Mouse (Mus musculus) heart, postnatal 10 days (tissue): Measurements from ENCODE around the gene Gprc5d. TPM values are rescaled to one million over a fixed set of nuclear protein-coding genes. Genes with fewer than 3 reads are reported as not detected.
A peak's percentile ranks its signal among the peaks of the same experiment; 100 is the strongest.

Experiments
- DNase-seq, 2 experiments: peaks; one replicate each; pipeline ENCODE4 v3.0.0; 2021
- intact Hi-C: fragments of 180-260 bp; cut with DNase I; formaldehyde crosslinking; loops from one replicate; pipeline ENCODE4 v1.15.1; 2025
- total RNA-seq, 2 experiments: library from RNA; stranded (reverse); gene quantifications; 2 replicates each; pipeline ENCODE4 v1.2.3; 2021

Gprc5d gene
- total RNA-seq, result under 1 TPM in 1 of 2 experiments, not detected in 1; 0.25 TPM

DNA sequence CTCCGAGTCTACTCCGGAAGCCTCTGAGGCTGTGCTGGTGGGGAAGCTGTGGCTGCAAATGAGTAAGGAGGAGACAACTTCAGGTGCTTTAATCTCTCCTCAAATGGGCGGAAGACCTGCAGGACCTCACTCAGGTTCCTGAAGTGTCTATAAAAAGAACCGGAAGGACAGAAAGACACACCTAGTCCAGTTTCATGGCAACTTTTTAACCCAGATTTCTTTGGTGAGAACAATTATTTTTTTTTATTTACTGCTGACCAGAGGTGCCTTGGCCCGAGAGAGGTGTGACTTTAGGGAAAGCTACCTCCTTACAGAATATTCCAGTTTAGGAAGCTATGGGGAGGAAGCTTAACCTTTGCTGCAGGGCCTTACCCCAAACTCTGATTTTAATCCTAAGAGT lies at the start of gene Gprc5d:
TSS of gene Gprc5d (minus strand) at position 101 of the 400 bp plus-strand sequence.
- intact Hi-C loops, result no loop called here
- DNase-seq, result no peak

- intact Hi-C loops, result loop anchor here (5.0 kb wide), 1 partner anchor 211 kb away; no protein-coding TSS in a partner anchor
Measured at GRCm38 (mm10) chr6:135166712-135167111, 48.6 kb upstream of the Gprc5d start.

DNA sequence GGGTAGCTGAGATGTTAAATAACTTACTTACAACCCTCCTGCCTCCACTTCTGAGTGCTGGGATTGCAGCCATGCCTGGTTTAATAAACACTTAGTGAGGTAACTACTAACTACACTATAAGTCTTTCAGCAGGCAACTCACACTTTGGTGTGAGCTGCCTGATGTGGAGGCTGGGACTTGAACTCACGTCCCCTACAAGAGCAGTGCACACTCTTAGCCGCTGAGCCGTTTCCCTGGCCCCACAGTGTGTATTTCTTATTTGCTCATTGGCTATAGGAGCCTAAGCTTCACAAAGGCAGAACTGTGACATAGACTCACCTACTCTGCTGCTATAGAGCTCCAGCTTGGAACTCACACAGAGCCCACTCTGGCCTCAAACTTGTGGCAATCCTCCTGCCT lies 48.2 kb upstream of the Gprc5d start:
- DNase-seq, result no peak
- intact Hi-C loops, result loop anchor here (5.0 kb wide), 1 partner anchor 211 kb away; no protein-coding TSS in a partner anchor

More at GRCm38 (mm10) chr6:135166712-135167111, 48.6 kb upstream of the Gprc5d start:
- DNase-seq, result no peak

DNA sequence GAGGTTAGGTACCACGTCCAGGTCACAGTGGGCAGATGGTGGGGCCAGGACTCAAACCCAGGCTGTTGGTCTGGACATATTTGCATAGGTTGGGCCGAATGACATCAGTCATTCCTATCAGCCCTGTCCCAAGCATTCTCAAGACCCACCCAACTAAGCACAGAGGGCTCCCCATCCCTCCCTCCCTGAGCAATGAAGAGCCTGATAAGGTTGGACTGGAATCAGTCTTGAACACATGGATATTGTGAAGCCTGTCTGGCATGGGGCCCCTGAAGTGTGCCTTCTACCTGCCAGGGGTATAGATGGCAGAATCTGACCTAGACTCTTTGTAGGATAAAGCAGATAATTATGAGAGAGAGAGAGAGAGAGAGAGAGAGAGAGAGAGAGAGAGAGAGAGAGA lies 47.6 kb upstream of the Gprc5d start:
- no peak for DNase-seq
- intact Hi-C loops, result loop anchor here (5.0 kb wide), 1 partner anchor 212 kb away; no protein-coding TSS in a partner anchor

DNA sequence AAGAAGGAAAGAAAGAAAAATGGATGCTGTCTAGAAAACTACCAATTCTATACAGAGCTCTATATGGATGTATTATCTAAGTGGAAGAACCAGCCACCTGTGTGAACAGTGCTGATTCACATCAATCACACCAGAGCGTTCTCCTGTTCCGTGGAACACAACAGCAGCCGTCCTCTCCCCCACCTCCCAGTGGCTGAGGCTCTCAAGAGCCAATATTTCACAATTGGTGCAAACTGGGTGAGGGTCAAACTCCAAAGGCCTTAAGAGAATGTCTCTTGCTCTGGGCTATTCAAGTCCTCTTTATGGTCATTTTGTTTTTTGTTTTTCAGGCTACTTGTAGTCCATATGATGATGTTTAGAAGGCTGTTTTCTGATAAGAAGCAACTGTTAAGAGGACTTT lies 47.1 kb upstream of the Gprc5d start:
- intact Hi-C loops, result loop anchor here (5.0 kb wide), 1 partner anchor 212 kb away; no protein-coding TSS in a partner anchor

GRCm38 (mm10) chr6:135162861-135163260 lies 44.8 kb upstream of the Gprc5d start:
- intact Hi-C loops, result no loop called here
- DNase-seq, result no peak

More for the DNA sequence above, 47.1 kb upstream of the Gprc5d start:
- no peak for DNase-seq

GRCm38 (mm10) chr6:135162311-135162710 lies 44.2 kb upstream of the Gprc5d start:
- intact Hi-C loops, result no loop called here
- DNase-seq, result no peak

- no peak for DNase-seq
- intact Hi-C loops, result no loop called here
Measured at GRCm38 (mm10) chr6:135161356-135161755, 43.3 kb upstream of the Gprc5d start.

- intact Hi-C loops, result no loop called here
- DNase-seq, result no peak
Measured at GRCm38 (mm10) chr6:135158509-135158908, 40.4 kb upstream of the Gprc5d start.

- intact Hi-C loops, result no loop called here
- DNase-seq, result peak; percentile 44 to 53
Measured at GRCm38 (mm10) chr6:135157496-135157895, 39.4 kb upstream of the Gprc5d start.

GRCm38 (mm10) chr6:135156597-135156996 lies 38.5 kb upstream of the Gprc5d start:
- DNase-seq, result no peak
- intact Hi-C loops, result no loop called here

DNA sequence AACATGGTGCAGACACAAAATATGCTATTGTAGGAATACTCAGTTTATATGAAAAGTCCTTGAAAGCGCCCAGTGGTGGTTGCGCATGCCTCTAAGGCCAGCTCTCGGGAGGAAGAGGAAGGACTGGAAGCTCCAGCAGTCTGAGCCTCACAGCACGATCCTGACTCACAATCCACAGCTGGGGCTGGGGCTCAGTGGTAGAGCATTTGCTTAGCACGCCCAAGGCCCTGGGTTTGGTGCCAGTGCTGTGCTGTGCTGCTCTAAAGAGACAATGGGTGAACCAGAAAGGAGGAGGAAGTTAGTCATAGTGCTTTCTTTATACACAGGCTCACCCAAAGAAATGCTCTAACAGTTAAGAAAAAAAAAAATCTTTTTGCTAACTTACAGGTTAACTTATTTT lies 35.6 kb upstream of the Gprc5d start:
- intact Hi-C loops, result no loop called here
- no peak for DNase-seq

DNA sequence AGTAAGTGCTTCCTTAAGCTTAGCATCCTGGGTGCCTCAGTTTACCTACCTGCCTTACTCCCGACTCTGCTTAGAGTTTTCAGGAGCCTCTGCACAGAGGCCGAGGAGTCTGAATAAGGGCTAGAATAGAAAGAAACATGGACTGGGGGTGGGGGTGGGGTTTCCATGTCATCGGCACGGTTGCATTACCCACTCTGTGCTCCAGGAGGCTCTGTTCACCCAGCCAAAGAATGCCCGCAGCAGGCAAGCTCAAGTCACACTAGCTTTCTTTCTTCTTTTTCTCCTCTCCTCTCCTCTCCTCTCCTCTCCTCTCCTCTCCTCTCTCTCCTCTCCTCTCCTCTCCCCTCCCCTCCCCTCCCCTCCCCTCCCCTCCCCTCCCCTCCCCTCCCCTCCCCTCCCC lies 32.2 kb upstream of the Gprc5d start:
- DNase-seq, result peak in 1 of 2 experiments; percentile 48
- intact Hi-C loops, result loop anchor here (2.0 kb wide), 1 partner anchor 226 kb away; no protein-coding TSS in a partner anchor

DNA sequence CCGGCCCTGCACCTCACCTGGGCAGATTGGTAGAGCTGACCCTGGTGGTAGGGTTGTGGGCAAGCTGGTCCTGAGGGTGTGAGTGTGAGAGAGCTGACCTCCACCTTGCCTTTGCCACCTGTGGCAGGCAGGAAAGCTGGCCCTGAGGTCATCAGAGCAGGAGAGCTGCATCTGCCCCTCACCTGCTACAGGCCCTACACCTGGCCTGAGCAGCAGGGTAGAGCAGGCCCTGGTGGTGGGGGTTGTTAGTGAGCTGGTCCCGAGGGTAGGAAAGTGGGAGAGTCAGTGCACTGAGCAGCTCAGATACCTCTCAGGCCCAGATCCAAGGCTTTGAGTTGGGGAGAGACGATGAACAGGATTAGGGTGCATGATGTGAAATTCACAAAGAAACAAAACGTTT lies 31.6 kb upstream of the Gprc5d start:
- intact Hi-C loops, result loop anchor here (2.0 kb wide), 3 partner anchors 87 to 251 kb away; no protein-coding TSS in a partner anchor
- DNase-seq, result no peak

DNA sequence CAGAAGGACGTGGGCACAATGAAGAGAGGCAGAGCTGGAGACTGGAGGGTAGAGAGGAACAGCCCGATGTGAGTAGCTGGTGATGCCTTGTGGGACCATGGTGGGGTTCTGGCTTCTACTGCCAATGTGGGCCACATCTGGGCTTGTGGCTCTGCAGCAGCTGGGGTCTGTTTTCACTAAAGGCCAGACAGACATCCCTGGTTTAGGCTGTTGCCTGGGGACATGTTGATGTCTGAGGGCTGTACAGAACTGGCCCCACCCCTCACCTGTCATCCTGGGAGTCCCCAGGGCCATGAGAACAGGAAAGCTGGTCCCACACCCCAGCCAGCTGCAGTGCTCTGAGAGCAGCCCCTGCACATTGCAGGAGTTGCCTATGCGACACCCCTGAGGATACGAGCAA lies 31.1 kb upstream of the Gprc5d start:
- DNase-seq, result no peak
- intact Hi-C loops, result loop anchor here (2.0 kb wide), 2 partner anchors 88 to 252 kb away; no protein-coding TSS in a partner anchor

DNA sequence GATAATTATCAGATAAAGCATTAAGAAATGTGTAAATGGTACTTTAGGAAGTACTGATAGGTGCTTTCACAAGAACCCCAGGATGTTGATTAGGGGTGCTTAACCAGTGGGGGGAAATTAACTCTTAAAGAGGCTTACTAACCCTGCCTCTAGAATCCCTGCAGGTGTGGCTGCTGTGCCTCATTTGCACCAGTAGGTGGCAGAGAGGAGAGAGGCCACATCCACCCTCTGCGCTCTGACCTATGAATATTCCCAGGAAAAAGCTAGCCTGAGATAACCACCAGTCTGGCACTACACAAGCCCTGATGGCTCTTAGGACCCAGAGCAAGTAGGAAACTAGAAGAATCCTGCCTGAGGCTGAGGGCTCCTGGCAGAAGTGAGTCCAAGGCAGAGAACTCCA lies 30.4 kb upstream of the Gprc5d start:
- intact Hi-C loops, result loop anchor here (2.0 kb wide), 2 partner anchors 88 to 252 kb away; no protein-coding TSS in a partner anchor

GRCm38 (mm10) chr6:135145976-135146375 lies 27.9 kb upstream of the Gprc5d start:
- intact Hi-C loops, result no loop called here
- DNase-seq, result no peak

More for the DNA sequence above, 30.4 kb upstream of the Gprc5d start:
- DNase-seq, result peak in 1 of 2 experiments; percentile 55

- intact Hi-C loops, result loop anchor here (1.0 kb wide), 2 partner anchors 57 to 118 kb away; no protein-coding TSS in a partner anchor
- peak; percentile 44 to 55 for DNase-seq
Measured at GRCm38 (mm10) chr6:135144516-135144915, 26.4 kb upstream of the Gprc5d start.

GRCm38 (mm10) chr6:135143151-135143550 lies 25.1 kb upstream of the Gprc5d start:
- intact Hi-C loops, result no loop called here
- DNase-seq, result no peak

GRCm38 (mm10) chr6:135141451-135142147 lies 23.5 kb upstream of the Gprc5d start:
- no peak for DNase-seq
- intact Hi-C loops, result no loop called here

DNA sequence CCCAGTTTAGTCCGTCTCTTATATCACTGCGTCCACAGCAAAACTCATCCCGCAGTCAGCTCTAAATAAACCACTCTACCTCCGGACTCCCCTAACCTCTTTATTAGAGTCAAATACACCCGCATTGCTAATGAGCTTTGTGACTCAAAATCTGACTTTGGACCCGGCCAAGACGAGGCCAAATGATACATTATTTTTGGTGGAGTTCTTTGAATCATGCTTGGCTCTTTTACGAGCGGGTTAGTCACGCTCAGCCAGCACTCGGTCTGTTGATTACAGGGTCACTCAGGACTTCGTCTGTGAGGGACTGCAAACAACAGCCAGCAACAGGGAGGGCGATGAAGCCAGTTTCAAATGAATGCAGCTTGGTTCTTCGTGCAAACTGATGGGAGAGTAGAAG lies 20.7 kb upstream of the Gprc5d start:
- peak; percentile 34 to 53 for DNase-seq
- intact Hi-C loops, result no loop called here

GRCm38 (mm10) chr6:135138207-135138606 lies 20.1 kb upstream of the Gprc5d start:
- DNase-seq, result peak; percentile 48 to 50
- intact Hi-C loops, result no loop called here
